Mouse (Mus musculus) urinary bladder, postnatal 25 days (tissue): Measurements from ENCODE around the gene Dkkl1.

ENCODE experiments used
- DNase-seq: peaks from one replicate; pipeline ENCODE4 v3.0.0; 2022; ENCODE audit warnings: low spot score

Gene Dkkl1

DNA sequence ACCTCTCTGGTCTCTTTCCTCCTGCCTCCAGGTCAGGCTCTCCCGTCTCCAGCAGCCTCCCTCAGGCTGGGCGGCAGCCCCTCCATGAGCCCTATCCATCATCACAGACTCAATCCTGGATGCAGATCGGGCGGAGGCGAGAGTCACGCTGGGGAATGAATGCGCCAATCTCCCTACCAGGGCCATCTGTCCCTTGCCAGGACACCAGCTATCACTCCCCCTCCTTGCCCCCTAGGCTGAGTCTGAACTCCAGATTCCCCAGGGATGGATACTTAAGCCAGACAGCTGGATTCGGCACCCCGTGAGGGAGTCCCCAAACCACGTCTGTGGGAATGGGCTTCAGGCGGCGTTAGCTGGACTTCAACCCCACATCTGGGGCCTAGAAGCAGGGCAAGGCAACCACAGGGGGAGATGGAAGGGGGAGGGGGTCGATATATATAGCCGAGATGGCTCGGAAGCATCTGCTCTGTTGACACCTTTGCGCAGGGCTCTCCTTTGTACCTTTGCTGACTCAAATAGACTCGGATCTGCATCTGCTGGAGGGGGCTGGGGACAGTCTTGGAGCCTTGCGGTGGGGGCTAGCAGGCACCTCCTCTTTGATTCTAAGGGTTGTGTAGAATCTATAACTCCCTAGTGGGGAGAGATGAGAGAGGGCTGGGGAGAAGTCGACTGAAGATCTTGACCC is 44.0 kb downstream of the Dkkl1 start:
- no peak for DNase-seq

- DNase-seq = no peak
These were observed 45.0 kb downstream of the Dkkl1 start for GRCm38 (mm10) chr7:45166950-45167401.

DNA sequence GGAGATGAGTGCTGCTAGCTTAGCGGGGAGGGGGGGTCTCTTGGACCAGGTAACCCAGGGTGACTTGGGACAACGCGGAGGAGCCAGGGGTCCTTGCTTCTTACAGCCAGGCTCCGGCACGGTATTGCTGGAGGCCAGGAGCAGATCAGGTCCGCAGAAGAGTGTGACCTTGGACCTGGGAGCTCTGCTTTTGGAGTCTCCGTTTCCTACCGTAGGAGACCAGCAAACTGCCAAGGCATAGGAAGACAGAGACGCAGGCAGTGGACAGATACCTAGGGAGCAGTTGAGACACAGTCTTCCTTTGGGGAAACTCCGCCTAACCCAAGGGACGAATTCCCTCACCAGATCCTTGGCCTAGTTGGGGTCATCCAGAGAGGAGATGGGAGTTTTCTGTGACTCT is 46.2 kb downstream of the Dkkl1 start:
- DNase-seq = no peak

GRCm38 (mm10) chr7:45164833-45165232 is 47.1 kb downstream of the Dkkl1 start:
- no peak for DNase-seq

GRCm38 (mm10) chr7:45163735-45164490 is 48.0 kb downstream of the Dkkl1 start, which contains the start of gene Slc17a7:
Gene Slc17a7 (plus strand): TSS chr7:45163949.
- no peak for DNase-seq

DNA sequence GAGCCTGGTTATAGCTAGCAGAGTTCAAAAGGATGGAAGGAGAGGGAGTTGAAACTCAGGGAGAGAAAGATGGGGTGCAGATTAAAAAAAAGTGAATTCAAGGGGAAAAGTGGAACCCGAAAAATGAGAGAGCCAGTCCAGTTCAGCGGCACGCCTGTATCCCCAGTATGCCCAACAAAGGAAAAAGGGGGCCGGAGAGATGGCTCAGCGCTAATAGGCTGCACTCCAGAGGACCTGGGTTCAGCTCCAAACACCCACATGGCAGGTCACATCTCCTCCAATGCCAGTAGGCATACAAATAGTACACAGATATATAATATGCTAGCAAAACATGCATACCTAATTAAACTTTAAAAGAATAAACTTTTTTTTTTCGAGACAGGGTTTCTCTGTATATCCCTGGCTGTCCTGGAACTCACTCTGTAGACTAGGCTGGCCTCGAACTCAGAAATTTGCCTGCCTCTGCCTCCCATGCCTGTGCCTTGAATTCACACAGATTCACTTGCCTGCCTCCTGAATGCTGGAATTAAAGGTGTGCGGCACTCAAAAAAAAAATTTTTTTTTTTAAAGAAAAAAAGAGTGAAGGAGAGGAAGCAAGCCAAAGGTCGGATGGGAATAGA is 48.8 kb downstream of the Dkkl1 start:
- DNase-seq = no peak

DNA sequence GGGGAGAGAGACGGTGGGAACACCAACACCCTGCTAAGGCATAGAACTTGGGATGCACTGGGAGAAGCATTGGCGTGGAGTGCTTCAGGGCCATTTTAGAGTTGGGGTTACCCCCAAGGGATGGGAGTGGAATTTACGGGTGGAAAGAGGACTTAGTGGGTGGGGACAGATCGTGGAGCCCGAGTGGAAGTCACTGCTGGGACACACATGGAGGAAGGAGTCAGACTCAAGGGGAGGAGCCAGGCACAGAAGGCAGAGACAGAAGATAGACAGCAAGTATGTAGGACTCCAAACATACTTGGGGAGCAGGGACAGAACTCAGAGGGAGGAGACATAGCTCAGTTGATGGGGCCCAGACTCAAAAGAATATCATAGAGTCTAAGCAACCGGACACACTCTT is 49.4 kb downstream of the Dkkl1 start:
- no peak for DNase-seq

DNA sequence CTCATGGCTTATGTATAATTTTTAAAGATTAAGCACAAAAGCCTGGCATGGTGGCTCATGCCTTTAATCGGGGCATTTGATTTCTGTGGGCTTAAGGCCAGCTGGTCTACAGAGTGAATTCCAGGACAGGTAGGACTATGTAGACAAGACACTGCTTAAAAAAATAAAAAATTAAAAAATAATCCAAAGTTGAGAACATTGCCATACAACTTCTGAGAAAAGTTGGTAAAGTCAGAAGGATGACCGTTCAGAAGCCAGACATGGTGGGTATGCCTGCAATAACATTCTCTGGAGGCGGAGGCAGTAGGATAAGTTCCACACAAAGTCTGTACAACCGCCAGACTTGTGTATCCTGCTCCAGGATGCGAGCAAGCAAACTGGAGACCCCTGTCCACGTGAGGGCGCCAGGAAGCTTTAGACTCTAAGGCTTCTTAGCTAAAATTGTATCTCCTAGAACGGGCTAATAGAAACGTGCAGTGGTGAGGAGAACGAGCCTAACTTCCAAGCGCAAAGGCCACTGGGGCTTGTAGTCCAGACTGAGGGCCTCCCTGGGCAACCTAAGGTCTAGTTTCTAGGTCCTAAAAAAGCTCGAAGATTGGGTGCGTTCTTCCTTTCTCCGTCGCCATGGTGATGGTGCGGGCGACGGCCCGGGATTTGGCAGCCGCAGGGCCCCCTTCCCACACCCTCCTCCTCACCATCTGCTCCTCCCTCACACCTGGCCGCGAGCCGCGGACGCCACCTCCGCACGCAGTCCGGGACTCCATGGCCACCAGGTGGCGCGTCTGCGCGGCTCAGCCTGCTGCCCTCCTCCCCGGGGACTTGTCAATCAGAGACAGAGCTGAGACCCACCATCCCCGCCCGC is 50.1 kb downstream of the Dkkl1 start:
- DNase-seq = peak; percentile 93

GRCm38 (mm10) chr7:45160866-45161265 is 51.1 kb downstream of the Dkkl1 start:
- DNase-seq = no peak

- no peak for DNase-seq
These were observed 51.6 kb downstream of the Dkkl1 start for GRCm38 (mm10) chr7:45160316-45160800.

DNA sequence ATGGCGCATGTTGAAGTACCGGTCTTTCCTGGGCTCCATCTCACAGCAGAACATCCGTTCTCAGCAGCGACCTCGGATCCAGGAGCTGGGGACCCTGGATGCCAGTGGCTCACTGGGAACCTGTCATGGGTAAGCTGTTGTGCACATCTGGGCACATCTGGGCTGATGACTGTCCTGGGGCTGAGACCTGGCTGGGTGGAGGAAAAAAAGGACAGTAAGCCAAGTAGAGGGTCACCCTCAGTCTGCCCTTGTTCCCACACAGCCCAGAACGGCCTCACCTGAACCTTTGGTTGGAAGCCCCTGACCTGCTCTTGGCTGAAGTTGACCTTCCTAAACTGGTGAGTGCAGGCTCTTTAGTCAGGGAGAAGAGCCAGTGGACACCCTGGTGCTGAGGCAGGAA is 53.0 kb downstream of the Dkkl1 start:
- no peak for DNase-seq
